Mouse (Mus musculus): Measurements from ENCODE around the gene Ggta1. TPM values are rescaled to one million over a fixed set of nuclear protein-coding genes. Genes with fewer than 3 reads are reported as not detected.
A peak's percentile ranks its signal among the peaks of the same experiment; 100 is the strongest.

Gene Ggta1
- polyA plus RNA-seq, 1 experiment = 4.9 TPM

GRCm38 (mm10) chr2:35445610-35446009 lies 17.4 kb downstream of the Ggta1 start:
- H3K27me3 ChIP-seq (ENCODE audit: control insufficient read depth, insufficient read depth, insufficient read length) = no peaks in the 10 kb centered on the region
- H3K79me2 ChIP-seq (ENCODE audit: control insufficient read depth, insufficient read depth) = no peaks in the 10 kb centered on the region
- no peak overlapping the region for H3ac ChIP-seq (ENCODE audit: control insufficient read depth, insufficient read length)
- H3K4me3 ChIP-seq = no peak overlapping the region
- TF ChIP-seq MYOG (IDR thresholded peaks at IDR 0.05; ENCODE audit: control insufficient read depth in 1 of 3, insufficient read depth in 1 of 3, insufficient read length in 2 of 3, low read depth in 2 of 3) (no peak), CEBPB (IDR thresholded peaks at IDR 0.05; ENCODE audit: insufficient read depth, poor library complexity, severe bottlenecking) (no peak), MAX (IDR thresholded peaks at IDR 0.05; ENCODE audit: low read depth) (no peak), REST (IDR thresholded peaks at IDR 0.05; ENCODE audit: insufficient read depth, insufficient read length) (no peak), MYOD1 (IDR thresholded peaks at IDR 0.05; ENCODE audit: control insufficient read depth in 1 of 3, insufficient read length in 2 of 3, low read depth in 2 of 3) (no peak), POLR2A (IDR thresholded peaks at IDR 0.05; ENCODE audit: insufficient read length, low read depth) (no peak), USF1 (IDR thresholded peaks at IDR 0.05; ENCODE audit: low read depth) (no peak), E2F4 (IDR thresholded peaks at IDR 0.05; ENCODE audit: insufficient read depth) (no peak), TCF12 (IDR thresholded peaks at IDR 0.05; ENCODE audit: insufficient read depth, poor library complexity, severe bottlenecking) (no peak), TCF3 (IDR thresholded peaks at IDR 0.05; ENCODE audit: insufficient read length, low read depth) (no peak), SRF (IDR thresholded peaks at IDR 0.05; ENCODE audit: control insufficient read depth, insufficient read length, low read depth) (no peak)
- no peaks in the 10 kb centered on the region for H3K36me3 ChIP-seq (ENCODE audit: control insufficient read depth, insufficient read depth)
- H3K4me2 ChIP-seq (ENCODE audit: low read depth) = no peak overlapping the region

- H3ac ChIP-seq (ENCODE audit: control insufficient read depth, insufficient read length) = no peak overlapping the region
- H3K4me3 ChIP-seq = no peak overlapping the region
- TF ChIP-seq MAX (IDR thresholded peaks at IDR 0.05; ENCODE audit: low read depth) = no peak
- TF ChIP-seq TCF3 (IDR thresholded peaks at IDR 0.05; ENCODE audit: insufficient read length, low read depth) = no peak
- no peak for TF ChIP-seq MYOG (IDR thresholded peaks at IDR 0.05; ENCODE audit: control insufficient read depth in 1 of 3, insufficient read depth in 1 of 3, insufficient read length in 2 of 3, low read depth in 2 of 3)
- TF ChIP-seq POLR2A (IDR thresholded peaks at IDR 0.05; ENCODE audit: insufficient read length, low read depth) = no peak
- no peak for TF ChIP-seq REST (IDR thresholded peaks at IDR 0.05; ENCODE audit: insufficient read depth, insufficient read length)
- TF ChIP-seq POLR2AphosphoS2 (IDR thresholded peaks at IDR 0.05; ENCODE audit: insufficient read length, low read depth) = no peak
- TF ChIP-seq TCF12 (IDR thresholded peaks at IDR 0.05; ENCODE audit: insufficient read depth, poor library complexity, severe bottlenecking) = no peak
- no peak for TF ChIP-seq MYOD1 (IDR thresholded peaks at IDR 0.05; ENCODE audit: control insufficient read depth in 1 of 3, insufficient read length in 2 of 3, low read depth in 2 of 3)
- no peak for TF ChIP-seq E2F4 (IDR thresholded peaks at IDR 0.05; ENCODE audit: insufficient read depth)
- peak overlapping the region; percentile 68 for H3K4me2 ChIP-seq (ENCODE audit: low read depth)
- H3K36me3 ChIP-seq (ENCODE audit: control insufficient read depth, insufficient read depth) = no peaks in the 10 kb centered on the region
- H3K79me2 ChIP-seq (ENCODE audit: control insufficient read depth, insufficient read depth) = no peaks in the 10 kb centered on the region
- H3K27me3 ChIP-seq (ENCODE audit: control insufficient read depth, insufficient read depth, insufficient read length) = no peaks in the 10 kb centered on the region
Observed at GRCm38 (mm10) chr2:35444764-35445262, 18.2 kb downstream of the Ggta1 start.

- Histone ChIP-seq H3K27me3 (ENCODE audit: control insufficient read depth, insufficient read depth, insufficient read length) (no peaks in the 10 kb centered on the region), H3K4me3 (no peak overlapping the region), H3K36me3 (ENCODE audit: control insufficient read depth, insufficient read depth) (no peaks in the 10 kb centered on the region), H3ac (ENCODE audit: control insufficient read depth, insufficient read length) (no peak overlapping the region), H3K79me2 (ENCODE audit: control insufficient read depth, insufficient read depth) (no peaks in the 10 kb centered on the region), H3K4me2 (ENCODE audit: low read depth) (peak overlapping the region; percentile 68)
- TF ChIP-seq TCF3 (IDR thresholded peaks at IDR 0.05; ENCODE audit: insufficient read length, low read depth) = no peak
- no peak for TF ChIP-seq MYOG (IDR thresholded peaks at IDR 0.05; ENCODE audit: control insufficient read depth in 1 of 3, insufficient read depth in 1 of 3, insufficient read length in 2 of 3, low read depth in 2 of 3)
- no peak for TF ChIP-seq POLR2AphosphoS2 (IDR thresholded peaks at IDR 0.05; ENCODE audit: insufficient read length, low read depth)
- TF ChIP-seq POLR2A (IDR thresholded peaks at IDR 0.05; ENCODE audit: insufficient read length, low read depth) = no peak
- TF ChIP-seq USF1 (IDR thresholded peaks at IDR 0.05; ENCODE audit: low read depth) = no peak
- TF ChIP-seq MYOD1 (IDR thresholded peaks at IDR 0.05; ENCODE audit: control insufficient read depth in 1 of 3, insufficient read length in 2 of 3, low read depth in 2 of 3) = no peak
- no peak for TF ChIP-seq MAX (IDR thresholded peaks at IDR 0.05; ENCODE audit: low read depth)
- no peak for TF ChIP-seq E2F4 (IDR thresholded peaks at IDR 0.05; ENCODE audit: insufficient read depth)
- TF ChIP-seq CEBPB (IDR thresholded peaks at IDR 0.05; ENCODE audit: insufficient read depth, poor library complexity, severe bottlenecking) = no peak
- no peak for TF ChIP-seq SRF (IDR thresholded peaks at IDR 0.05; ENCODE audit: control insufficient read depth, insufficient read length, low read depth)
- no peak for TF ChIP-seq TCF12 (IDR thresholded peaks at IDR 0.05; ENCODE audit: insufficient read depth, poor library complexity, severe bottlenecking)
- no peak for TF ChIP-seq REST (IDR thresholded peaks at IDR 0.05; ENCODE audit: insufficient read depth, insufficient read length)
Observed at GRCm38 (mm10) chr2:35443981-35444763, 18.9 kb downstream of the Ggta1 start.

GRCm38 (mm10) chr2:35443325-35443724 lies 19.7 kb downstream of the Ggta1 start:
- no peak overlapping the region for H3ac ChIP-seq (ENCODE audit: control insufficient read depth, insufficient read length)
- H3K79me2 ChIP-seq (ENCODE audit: control insufficient read depth, insufficient read depth) = no peaks in the 10 kb centered on the region
- TF ChIP-seq TCF3 (IDR thresholded peaks at IDR 0.05; ENCODE audit: insufficient read length, low read depth) = no peak
- no peak for TF ChIP-seq POLR2A (IDR thresholded peaks at IDR 0.05; ENCODE audit: insufficient read length, low read depth)
- no peak for TF ChIP-seq POLR2AphosphoS2 (IDR thresholded peaks at IDR 0.05; ENCODE audit: insufficient read length, low read depth)
- no peak for TF ChIP-seq MYOG (IDR thresholded peaks at IDR 0.05; ENCODE audit: control insufficient read depth in 1 of 3, insufficient read depth in 1 of 3, insufficient read length in 2 of 3, low read depth in 2 of 3)
- no peak for TF ChIP-seq MAX (IDR thresholded peaks at IDR 0.05; ENCODE audit: low read depth)
- TF ChIP-seq REST (IDR thresholded peaks at IDR 0.05; ENCODE audit: insufficient read depth, insufficient read length) = no peak
- no peak for TF ChIP-seq SRF (IDR thresholded peaks at IDR 0.05; ENCODE audit: control insufficient read depth, insufficient read length, low read depth)
- TF ChIP-seq E2F4 (IDR thresholded peaks at IDR 0.05; ENCODE audit: insufficient read depth) = no peak
- H3K4me2 ChIP-seq (ENCODE audit: low read depth) = no peak overlapping the region
- H3K36me3 ChIP-seq (ENCODE audit: control insufficient read depth, insufficient read depth) = no peaks in the 10 kb centered on the region
- no peaks in the 10 kb centered on the region for H3K27me3 ChIP-seq (ENCODE audit: control insufficient read depth, insufficient read depth, insufficient read length)
- no peak overlapping the region for H3K4me3 ChIP-seq

Measured in myocyte (in vitro differentiated cells).